Mouse (Mus musculus) embryonic facial prominence, embryonic 13.5 days (tissue): ENCODE data around the gene Psg28. TPM values are rescaled to one million over a fixed set of nuclear protein-coding genes. Genes with fewer than 3 reads are reported as not detected.
A peak's percentile ranks its signal among the peaks of the same experiment; 100 is the strongest.
"Not testable (repeated sequence)": the region's sequence is repeated elsewhere in the genome, so short reads cannot be mapped to it uniquely, and the experiment has no call there.

Experiments
- ATAC-seq: fragments of 200-750 bp; cut with Nextera tagmentation; 2 replicates; pipeline ENCODE4 v1.8.0; 2017; ENCODE audit warnings: low read depth; ENCODE audit not compliant: insufficient number of reproducible peaks, insufficient read depth, low FRiP score, low TSS enrichment
- H3K27ac ChIP-seq: fragments of 300-500 bp; sonication (generic); 2 replicates; pipeline ENCODE4 v1.5.1; 2015; ENCODE audit warnings: moderate library complexity, mild to moderate bottlenecking, inconsistent platforms
- H3K27me3 ChIP-seq: fragments of 300-500 bp; sonication (generic); 2 replicates; pipeline ENCODE4 v1.6.1; 2015; ENCODE audit warnings: mild to moderate bottlenecking, inconsistent platforms
- H3K36me3 ChIP-seq: fragments of 300-500 bp; sonication (generic); 2 replicates; pipeline ENCODE4 v1.6.1; 2015; ENCODE audit warnings: mild to moderate bottlenecking, inconsistent platforms
- H3K4me1 ChIP-seq: fragments of 300-500 bp; sonication (generic); 2 replicates; pipeline ENCODE4 v1.6.1; 2015; ENCODE audit warnings: inconsistent platforms
- H3K4me2 ChIP-seq: fragments of 300-500 bp; sonication (generic); 2 replicates; pipeline ENCODE4 v1.6.1; 2015; ENCODE audit warnings: moderate library complexity, mild to moderate bottlenecking, inconsistent platforms
- H3K4me3 ChIP-seq: fragments of 300-500 bp; sonication (generic); 2 replicates; pipeline ENCODE4 v1.5.1; 2015; ENCODE audit warnings: mild to moderate bottlenecking, inconsistent platforms
- H3K9ac ChIP-seq: fragments of 300-500 bp; sonication (generic); 2 replicates; pipeline ENCODE4 v1.6.1; 2015; ENCODE audit warnings: mild to moderate bottlenecking, inconsistent platforms
- H3K9me3 ChIP-seq: fragments of 300-500 bp; sonication (generic); 2 replicates; pipeline ENCODE4 v1.6.1; 2016; ENCODE audit warnings: inconsistent platforms
- WGBS: fragments of 180-500 bp; shearing (Covaris S2); methylation state at CpG from one replicate; pipeline ENCODE4 v1.1.7; 2015; ENCODE audit warnings: mixed read lengths; 5-methylcytosine and 5-hydroxymethylcytosine counted together
- microRNA-seq: library from miRNA; unstranded; fragments of <30 nt; microRNA quantifications from one replicate; pipeline ENCODE4, GENCODE M21; 2016
- polyA plus RNA-seq: library from polyadenylated mRNA; unstranded; fragments of >200 nt; fragmentation: Nextera tagmentation; extraction: Ambion mirVana; gene quantifications from 2 replicates; pipeline ENCODE4 v1.2.1, GENCODE M21; 2015

Gene Psg28
- polyA plus RNA-seq, result not detected in 2 replicates

GRCm38 (mm10) chr7:18431941-18432340 lies at the start of gene Psg28:
Gene Psg28, minus strand, starts transcription at chr7:18432041.
- H3K36me3 ChIP-seq, ATAC-seq, H3K4me3 ChIP-seq, H3K9ac ChIP-seq, H3K9me3 ChIP-seq, H3K27me3 ChIP-seq, H3K4me1 ChIP-seq, H3K27ac ChIP-seq, H3K4me2 ChIP-seq: not testable (repeated sequence)
- 77% methylated on average over 2 of the region's 2 CpGs for WGBS

- WGBS, result 43% methylated on average over 11 of the region's 11 CpGs
- Histone ChIP-seq H3K27ac (no peak overlapping the region), H3K36me3 (no peaks in the 10 kb centered on the region), H3K4me3 (peak overlapping the region; percentile 26; the same call in 1 of the 2 replicates), H3K9me3 (peaks cover 18% of the 10 kb centered on the region), H3K4me2 (no peak overlapping the region), H3K27me3 (no peaks in the 10 kb centered on the region), H3K4me1 (no peaks in the 10 kb centered on the region), H3K9ac (no peak overlapping the region)
- ATAC-seq, result no peak
Observed at GRCm38 (mm10) chr7:18403407-18403806, 28.4 kb downstream of the Psg28 start.

GRCm38 (mm10) chr7:18402527-18403237 lies 29.2 kb downstream of the Psg28 start:
- no peak for ATAC-seq
- 49% methylated on average over 31 of the region's 35 CpGs for WGBS
- Histone ChIP-seq H3K27ac (no peak overlapping the region), H3K4me1 (no peaks in the 10 kb centered on the region), H3K36me3 (no peaks in the 10 kb centered on the region), H3K4me2 (no peak overlapping the region), H3K27me3 (no peaks in the 10 kb centered on the region), H3K4me3 (peak overlapping the region; percentile 26), H3K9me3 (peaks cover 14% of the 10 kb centered on the region), H3K9ac (no peak overlapping the region)

- not testable (repeated sequence) for H3K27me3 ChIP-seq, ATAC-seq, H3K27ac ChIP-seq, H3K4me1 ChIP-seq, H3K4me3 ChIP-seq, H3K9ac ChIP-seq, H3K36me3 ChIP-seq, H3K4me2 ChIP-seq, H3K9me3 ChIP-seq
- WGBS, result 79% methylated on average over 4 of the region's 4 CpGs
Observed at GRCm38 (mm10) chr7:18391483-18391882, 40.4 kb downstream of the Psg28 start.

GRCm38 (mm10) chr7:18378295-18378694 lies 53.5 kb downstream of the Psg28 start:
- no peak for ATAC-seq
- no peak overlapping the region for H3K9ac ChIP-seq
- H3K36me3 ChIP-seq, result no peaks in the 10 kb centered on the region
- no peak overlapping the region for H3K4me3 ChIP-seq
- no peaks in the 10 kb centered on the region for H3K27me3 ChIP-seq
- 56% methylated on average over 2 of the region's 2 CpGs for WGBS
- H3K4me2 ChIP-seq, result no peak overlapping the region
- H3K9me3 ChIP-seq, result peaks cover 34% of the 10 kb centered on the region
- no peaks in the 10 kb centered on the region for H3K4me1 ChIP-seq
- H3K27ac ChIP-seq, result no peak overlapping the region

Small RNA genes lying within 50 kb of the gene (microRNA-seq; reads per million reads assigned to microRNA genes)
- gene Gm24715, result not detected

Other genes with a start within 250 kb of the Psg28 start
- gene Mill1, start 186.7 kb downstream of the Psg28 start, polyA plus RNA-seq, result 0.10 TPM in 2 replicates
- gene Psg18, start 77.0 kb downstream of the Psg28 start, polyA plus RNA-seq, result not detected in 2 replicates
- not detected in 2 replicates for gene Psg26, start 52.1 kb upstream of the Psg28 start, polyA plus RNA-seq
- gene Psg25, start 100.2 kb upstream of the Psg28 start, polyA plus RNA-seq, result not detected in 2 replicates
- gene Psg27, start 135.3 kb upstream of the Psg28 start, polyA plus RNA-seq, result not detected in 2 replicates
- not detected in 2 replicates for gene Psg23, start 184.5 kb upstream of the Psg28 start, polyA plus RNA-seq
- not detected in 2 replicates for gene Psg21, start 224.7 kb upstream of the Psg28 start, polyA plus RNA-seq